Mouse (Mus musculus): ENCODE measurements around the gene Tvp23b.

Gene Tvp23b

GRCm38 (mm10) chr11:62949548-62949947 is 70.3 kb downstream of the Tvp23b start:
- no peak for DNase-seq

- DNase-seq = no peak
Observed at GRCm38 (mm10) chr11:62951012-62951411, 71.8 kb downstream of the Tvp23b start, which contains the start of gene Cdrt4. Gene Cdrt4, plus strand, starts transcription at chr11:62951193.

GRCm38 (mm10) chr11:62954766-62955165 is 75.5 kb downstream of the Tvp23b start:
- no peak for DNase-seq

- no peak for DNase-seq
Observed at GRCm38 (mm10) chr11:62955186-62955585, 75.9 kb downstream of the Tvp23b start.

- DNase-seq = no peak
Observed at GRCm38 (mm10) chr11:62955776-62956175, 76.5 kb downstream of the Tvp23b start.

GRCm38 (mm10) chr11:62957626-62958180 is 78.4 kb downstream of the Tvp23b start:
- DNase-seq = no peak

GRCm38 (mm10) chr11:62963292-62963691 is 84.0 kb downstream of the Tvp23b start:
- DNase-seq = no peak

- DNase-seq = no peak
Observed at GRCm38 (mm10) chr11:62966424-62966764, 87.1 kb downstream of the Tvp23b start.

Data from thymus, adult 18-20 months (tissue).